Mouse (Mus musculus) G1E (cell line): ENCODE measurements around the gene Ap2b1. TPM values are rescaled to one million over a fixed set of nuclear protein-coding genes. Genes with fewer than 3 reads are reported as not detected.

Experiments
- ATAC-seq: 2 replicates; pipeline ENCODE4 v1.8.0; 2016; ENCODE audit warnings: mild to moderate bottlenecking; ENCODE audit not compliant: insufficient number of reproducible peaks, poor library complexity, low FRiP score, severe bottlenecking; ENCODE audit errors: extremely low read depth
- DNase-seq: peaks from one replicate; pipeline ENCODE4 v3.0.0; 2012; ENCODE audit warnings: low spot score
- H3K27me3 ChIP-seq: 2 replicates; pipeline ENCODE4 v1.6.1; 2012; ENCODE audit warnings: mild to moderate bottlenecking, low read length, inconsistent platforms; ENCODE audit not compliant: insufficient read depth
- H3K36me3 ChIP-seq: replicated peaks from 2 replicates; pipeline ENCODE3; 2012; ENCODE audit warnings: mild to moderate bottlenecking, inconsistent platforms
- H3K4me1 ChIP-seq: 2 replicates; pipeline ENCODE4 v1.6.1; 2012; ENCODE audit warnings: low read depth, low read length, inconsistent platforms, mixed read lengths; ENCODE audit not compliant: insufficient read depth
- H3K4me3 ChIP-seq: 2 replicates; pipeline ENCODE4 v1.5.1; 2012; ENCODE audit warnings: low read depth, mild to moderate bottlenecking, inconsistent platforms, low read length, moderate library complexity, mixed read lengths
- H3K9me3 ChIP-seq: replicated peaks from 2 replicates; pipeline ENCODE4 v1.6.1; 2012; ENCODE audit warnings: inconsistent platforms
- CTCF ChIP-seq: IDR thresholded peaks from 2 replicates; pipeline ENCODE4 v1.5.1; 2012; ENCODE audit warnings: low read depth, low read length, inconsistent platforms, mixed read lengths
- GATA1 ChIP-seq: IDR thresholded peaks from 2 replicates; pipeline ENCODE4 v1.6.1; 2012; ENCODE audit warnings: borderline replicate concordance, low read length, inconsistent platforms, mixed read lengths
- GATA2 ChIP-seq: IDR thresholded peaks from 2 replicates; pipeline ENCODE4 v1.6.1; 2012; ENCODE audit warnings: low read depth, low read length, inconsistent platforms, borderline replicate concordance
- POLR2AphosphoS5 ChIP-seq: IDR thresholded peaks from 2 replicates; pipeline ENCODE4 v1.6.1; 2012; ENCODE audit warnings: low read depth, low read length, inconsistent platforms; ENCODE audit not compliant: insufficient replicate concordance
- TAL1 ChIP-seq: conservative IDR thresholded peaks from 2 replicates; pipeline ENCODE4 v1.6.1; 2012; ENCODE audit warnings: low read depth, low read length, inconsistent platforms, mixed read lengths
- polyA plus RNA-seq: library from polyadenylated mRNA; stranded (reverse); fragments of >175 nt; gene quantifications from 2 replicates; pipeline ENCODE4 v1.2.3, GENCODE M21; 2012
- total RNA-seq, 2 experiments: library from RNA; stranded (forward) in 1 of 2; stranded (reverse) in 1 of 2; fragments of 200-1000 nt in 1 of 2; fragments of >200 nt in 1 of 2; fragmentation: Nextera tagmentation in 1 of 2; gene quantifications; 2 replicates each; pipeline ENCODE4 v1.2.3; 2014 to 2017

Gene Ap2b1
- total and polyA plus RNA-seq, 3 experiments: 17.8 to 113 (median 76.5) TPM

- no peak for TF ChIP-seq GATA1
- no peak for TF ChIP-seq POLR2AphosphoS5
- no peak for TF ChIP-seq GATA2
- TF ChIP-seq TAL1: no peak
- TF ChIP-seq CTCF: no peak
- H3K4me3 ChIP-seq: no peak overlapping the region
- H3K36me3 ChIP-seq: peaks cover 6% of the 10 kb centered on the region
- peaks cover 30% of the 10 kb centered on the region for H3K27me3 ChIP-seq
- ATAC-seq (no peak), DNase-seq (no peak)
- no peaks in the 10 kb centered on the region for H3K9me3 ChIP-seq
- no peaks in the 10 kb centered on the region for H3K4me1 ChIP-seq
These were observed 111.7 kb downstream of the Ap2b1 start for GRCm38 (mm10) chr11:83410510-83410909.

GRCm38 (mm10) chr11:83417080-83417479 is 118.3 kb downstream of the Ap2b1 start:
- no peaks in the 10 kb centered on the region for H3K4me1 ChIP-seq
- ATAC-seq (no peak), DNase-seq (peak; percentile 50)
- TF ChIP-seq TAL1: no peak
- TF ChIP-seq GATA2: no peak
- no peak for TF ChIP-seq POLR2AphosphoS5
- no peak overlapping the region for H3K4me3 ChIP-seq
- peaks cover 18% of the 10 kb centered on the region; the same call in 1 of the 2 replicates for H3K27me3 ChIP-seq
- H3K36me3 ChIP-seq: no peaks in the 10 kb centered on the region
- H3K9me3 ChIP-seq: peaks cover 3% of the 10 kb centered on the region; the same call in 1 of the 2 replicates

- no peaks in the 10 kb centered on the region for H3K4me1 ChIP-seq
- DNase-seq (no peak), ATAC-seq (no peak)
- peaks cover 16% of the 10 kb centered on the region for H3K27me3 ChIP-seq
- H3K4me3 ChIP-seq: no peak overlapping the region
- no peak for TF ChIP-seq POLR2AphosphoS5
- TF ChIP-seq GATA1: no peak
- TF ChIP-seq GATA2: no peak
- TF ChIP-seq TAL1: no peak
- TF ChIP-seq CTCF: no peak
- H3K9me3 ChIP-seq: peaks cover 3% of the 10 kb centered on the region; the same call in 1 of the 2 replicates
- no peaks in the 10 kb centered on the region for H3K36me3 ChIP-seq
These were observed 118.9 kb downstream of the Ap2b1 start for GRCm38 (mm10) chr11:83417708-83418107.

- no peak for ATAC-seq
- DNase-seq: no peak
These were observed 119.7 kb downstream of the Ap2b1 start for GRCm38 (mm10) chr11:83418566-83418965.

GRCm38 (mm10) chr11:83420338-83420737 is 121.5 kb downstream of the Ap2b1 start:
- no peak for TF ChIP-seq POLR2AphosphoS5
- no peak for TF ChIP-seq CTCF
- no peak for TF ChIP-seq GATA1
- TF ChIP-seq GATA2: no peak
- TF ChIP-seq TAL1: no peak
- no peak for DNase-seq
- peaks cover 3% of the 10 kb centered on the region; the same call in 1 of the 2 replicates for H3K9me3 ChIP-seq
- no peaks in the 10 kb centered on the region for H3K4me1 ChIP-seq
- H3K4me3 ChIP-seq: no peak overlapping the region
- peaks cover 23% of the 10 kb centered on the region for H3K27me3 ChIP-seq
- no peak for ATAC-seq
- no peaks in the 10 kb centered on the region for H3K36me3 ChIP-seq

More at GRCm38 (mm10) chr11:83418566-83418965, 119.7 kb downstream of the Ap2b1 start:
- Histone ChIP-seq H3K36me3 (no peaks in the 10 kb centered on the region), H3K4me1 (no peaks in the 10 kb centered on the region), H3K9me3 (peaks cover 3% of the 10 kb centered on the region; the same call in 1 of the 2 replicates), H3K4me3 (peak overlapping the region; percentile 18; the same call in 1 of the 2 replicates), H3K27me3 (peaks cover 20% of the 10 kb centered on the region)
- TF ChIP-seq CTCF (no peak), POLR2AphosphoS5 (no peak), GATA2 (no peak), TAL1 (no peak), GATA1 (no peak)

- Histone ChIP-seq H3K9me3 (peaks cover 3% of the 10 kb centered on the region; the same call in 1 of the 2 replicates), H3K27me3 (peaks cover 29% of the 10 kb centered on the region), H3K4me3 (no peak overlapping the region), H3K4me1 (no peaks in the 10 kb centered on the region; the same call in 1 of the 2 replicates), H3K36me3 (no peaks in the 10 kb centered on the region)
- no peak for ATAC-seq
- TF ChIP-seq CTCF: no peak
- TF ChIP-seq GATA2: no peak
- no peak for TF ChIP-seq GATA1
- TF ChIP-seq POLR2AphosphoS5: no peak
- no peak for TF ChIP-seq TAL1
- peak; percentile 51 for DNase-seq
These were observed 122.5 kb downstream of the Ap2b1 start for GRCm38 (mm10) chr11:83421305-83421704.
